Mouse (Mus musculus): ENCODE measurements around the gene Baiap2.

DNA sequence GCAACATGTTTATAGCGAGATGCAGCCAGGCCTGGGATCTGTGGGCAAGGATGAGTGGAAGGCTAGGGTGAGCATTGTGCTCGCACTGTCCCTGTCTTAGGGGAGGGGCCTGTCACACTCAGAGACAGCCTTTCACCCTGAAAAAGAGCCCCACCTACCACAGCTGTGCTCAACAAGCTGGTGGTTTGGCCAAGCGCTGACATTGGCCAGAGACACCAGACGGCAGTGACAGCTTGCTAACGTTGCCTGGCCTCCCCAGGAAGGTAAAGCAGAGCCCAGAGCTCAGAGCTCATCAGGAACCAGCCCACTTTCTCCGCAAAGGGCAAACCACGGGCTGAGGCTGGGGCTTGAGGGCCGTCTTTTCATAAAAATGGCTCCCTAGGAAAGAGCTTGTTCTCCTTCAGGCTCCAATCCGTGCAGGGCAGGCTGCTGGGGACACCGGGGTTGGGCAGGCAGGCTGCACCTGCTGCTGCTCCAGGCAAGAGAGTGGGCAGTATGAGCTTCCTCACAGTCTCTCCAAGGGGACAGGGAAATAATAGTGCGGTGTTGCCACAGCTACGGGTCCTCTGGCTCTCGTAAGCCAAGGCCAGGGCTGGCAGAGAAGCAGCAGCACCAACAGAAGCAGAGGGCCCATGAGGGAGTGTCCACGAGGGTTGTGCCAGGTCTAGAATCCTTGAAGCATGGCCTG, 108.7 kb downstream of the Baiap2 start:
- no peak for TF ChIP-seq CTCF (conservative IDR thresholded peaks at IDR 0.05; ENCODE audit: low read length)
- no peak for TF ChIP-seq NANOG (IDR thresholded peaks at IDR 0.05; ENCODE audit: borderline replicate concordance, low read length)

Measured in E14TG2a.4 (cell line).